Mouse (Mus musculus) B cell, adult (primary cell): ENCODE results near the gene Neurod6. TPM values are rescaled to one million over a fixed set of nuclear protein-coding genes. Genes with fewer than 3 reads are reported as not detected.

Experiments
- total RNA-seq: library from RNA; stranded (reverse); gene quantifications from 4 replicates; pipeline ENCODE4 v1.2.4, GENCODE M21; 2023; ENCODE audit not compliant: inconsistent age

The Neurod6 gene
- total RNA-seq, result not detected in 4 replicates

GRCm38 (mm10) chr6:55680974-55681373, at the start of gene Neurod6:
Neurod6 (minus strand) TSS chr6:55681263.

Other genes starting within 250 kb of the Neurod6 start
- not detected in 4 replicates for gene Adcyap1r1, start 229.3 kb downstream of the Neurod6 start, total RNA-seq
- gene Itprid1, start 155.6 kb upstream of the Neurod6 start, total RNA-seq, result not detected in 4 replicates